ENCODE assay signal across 14 mouse cellular contexts in genomic region chr2:18033166-18034108, GRCm38 (mm10). TPM values are rescaled to one million over a fixed set of nuclear protein-coding genes. Genes with fewer than 3 reads are reported as not detected.
DNase-seq lines count a peak whose midpoint lies in the region; ATAC-seq and TF ChIP-seq lines count a peak whose summit lies in the region.
"Had no signal": no experiment of that assay in that cellular context is flagged by ENCODE, and none has a peak within 500 bp of the region (broad histone marks: within the 10 kb centered on the region; RNA-seq: fewer than 3 reads in every experiment).

No protein-coding gene starts in this region.

- peak overlapping the region; percentile 16; the same call in 1 of the 2 replicates for H3K27ac ChIP-seq in layer of hippocampus, adult 2 months
- H3K27ac ChIP-seq in hindbrain, embryonic 14.5 days: peak overlapping the region; percentile 49
- H3K27ac ChIP-seq in neural tube, embryonic 15.5 days (replicated peaks): peak overlapping the region; percentile 50; the same call in 1 of the 2 replicates

- no peaks in the 10 kb centered on the region for H3K27me3 ChIP-seq in hindbrain, embryonic 14.5 days (ENCODE audit: control insufficient read depth, insufficient read depth, low read length)
- H3K27me3 ChIP-seq in neural tube, embryonic 15.5 days (replicated peaks): no peaks in the 10 kb centered on the region

- no peaks in the 10 kb centered on the region for H3K9me3 ChIP-seq in hindbrain, embryonic 14.5 days (ENCODE audit: control insufficient read depth, low read length)
- H3K9me3 ChIP-seq in neural tube, embryonic 15.5 days (replicated peaks): no peaks in the 10 kb centered on the region

- DNase-seq in heart, adult 11 months: peak; percentile 62
- DNase-seq in heart, postnatal 36 days: no peak
- DNase-seq in layer of hippocampus, adult 2 months (ENCODE audit: low spot score in 2 of 2): no peak
- no peak for DNase-seq in layer of hippocampus, postnatal 25 days (ENCODE audit: extremely low spot score in 1 of 2, low spot score in 1 of 2)
- DNase-seq in hindbrain, embryonic 14.5 days (ENCODE audit: low spot score): peak; percentile 55
- DNase-seq in gastrocnemius, postnatal 4 days (ENCODE audit: low spot score in 2 of 2): no peak
- DNase-seq in lung, postnatal 36 days: no peak
- DNase-seq: cerebellum, adult 18-20 months; layer of hippocampus, adult 9-11 months; liver had no signal

- intact Hi-C loops in heart, postnatal 36 days (cut with DNase I): loop anchor here (10.0 kb wide), 1 partner anchor 579 kb away; no protein-coding TSS in a partner anchor

- peak overlapping the region; percentile 45 for H3K9ac ChIP-seq in hindbrain, embryonic 14.5 days
- H3K9ac ChIP-seq in neural tube, embryonic 15.5 days (replicated peaks): no peak overlapping the region

- H3K4me2 ChIP-seq in hindbrain, embryonic 14.5 days (replicated peaks): peak overlapping the region; percentile 90
- H3K4me2 ChIP-seq in neural tube, embryonic 15.5 days: no peak overlapping the region

- WGBS in hindbrain, embryonic 14.5 days: 27% methylated on average over 10 of the region's 10 CpGs
- 39% methylated on average over 10 of the region's 10 CpGs for WGBS in neural tube, embryonic 15.5 days

- peak; percentile 21; the same call in 1 of the 2 replicates for ATAC-seq in hindbrain, embryonic 14.5 days (ENCODE audit: low FRiP score)
- ATAC-seq in neural tube, embryonic 15.5 days (ENCODE audit: low FRiP score): no peak

- TF ChIP-seq CTCF in layer of hippocampus, adult 2 months (conservative IDR thresholded peaks at IDR 0.05): no peak

- H3K4me1 ChIP-seq in hindbrain, embryonic 14.5 days (replicated peaks; ENCODE audit: control insufficient read depth, insufficient read depth, low read length): peaks cover 40% of the 10 kb centered on the region
- H3K4me1 ChIP-seq in neural tube, embryonic 15.5 days: peaks cover 36% of the 10 kb centered on the region

- no peaks in the 10 kb centered on the region for H3K36me3 ChIP-seq in hindbrain, embryonic 14.5 days (replicated peaks; ENCODE audit: control insufficient read depth, insufficient read depth)
- H3K36me3 ChIP-seq in neural tube, embryonic 15.5 days: no peaks in the 10 kb centered on the region

- H3K4me3 ChIP-seq in layer of hippocampus, adult 2 months: no peak overlapping the region
- H3K4me3 ChIP-seq in hindbrain, embryonic 14.5 days (replicated peaks; ENCODE audit: low read length): no peak overlapping the region
- H3K4me3 ChIP-seq in neural tube, embryonic 15.5 days (replicated peaks): no peak overlapping the region

RNA-seq across cellular contexts. Expression of gene A930004D18Rik, which starts 4.1 kb away (rescaled TPM):
- total RNA-seq in heart, postnatal 36 days (2021): 1 to 10 TPM; 4.6 to 6.2 TPM
- total RNA-seq in layer of hippocampus, adult 2 months (2021): 1 to 10 TPM; 4.2 to 4.3 TPM
- total RNA-seq in layer of hippocampus, postnatal 25 days (2021): 1 to 10 TPM; 2.7 to 3.3 TPM
- 5.7 and 6.3 TPM in 2 replicates for polyA plus RNA-seq in hindbrain, embryonic 14.5 days (2014; fragmentation: Nextera tagmentation; extraction: Ambion mirVana)
- polyA plus RNA-seq in neural tube, embryonic 15.5 days (2015; fragmentation: Nextera tagmentation; extraction: Ambion mirVana): 8.6 and 13.1 TPM in 2 replicates
- 1 to 10 TPM; 5.3 to 6.5 TPM for total RNA-seq in gastrocnemius, postnatal 4 days (2021)
- total RNA-seq: hematopoietic stem cell, adult 5-6 weeks had no signal

RNA-seq across cellular contexts. Expression of gene Skida1, which starts 15.4 kb away (rescaled TPM):
- 1 to 10 TPM; 2.8 to 5.1 TPM for total RNA-seq in heart, postnatal 36 days (2021)
- total RNA-seq in layer of hippocampus, adult 2 months (2021): 10 to 100 TPM; 16.8 to 16.9 TPM
- total RNA-seq in layer of hippocampus, postnatal 25 days (2021): 10 to 100 TPM; 14.6 to 17.0 TPM
- polyA plus RNA-seq in hindbrain, embryonic 14.5 days (2014; fragmentation: Nextera tagmentation; extraction: Ambion mirVana): 4.9 and 5.4 TPM in 2 replicates
- 3.8 and 5.2 TPM in 2 replicates for polyA plus RNA-seq in neural tube, embryonic 15.5 days (2015; fragmentation: Nextera tagmentation; extraction: Ambion mirVana)
- total RNA-seq in gastrocnemius, postnatal 4 days (2021): 1 to 10 TPM; 4.6 to 4.9 TPM
- total RNA-seq: hematopoietic stem cell, adult 5-6 weeks had no signal

RNA-seq across cellular contexts. Expression of gene Mllt10, which starts 21.6 kb away (rescaled TPM):
- total RNA-seq in heart, postnatal 36 days (2021): 10 to 100 TPM; 32.6 to 34.2 TPM
- total RNA-seq in layer of hippocampus, adult 2 months (2021): 10 to 100 TPM; 63.6 to 67.6 TPM
- total RNA-seq in layer of hippocampus, postnatal 25 days (2021): 10 to 100 TPM; 53.0 to 58.9 TPM
- polyA plus RNA-seq in hindbrain, embryonic 14.5 days (2014; fragmentation: Nextera tagmentation; extraction: Ambion mirVana): 26.8 and 33.1 TPM in 2 replicates
- polyA plus RNA-seq in neural tube, embryonic 15.5 days (2015; fragmentation: Nextera tagmentation; extraction: Ambion mirVana): 46.2 and 57.7 TPM in 2 replicates
- 10 to 100 TPM; 34.5 to 42.5 TPM for total RNA-seq in gastrocnemius, postnatal 4 days (2021)

RNA-seq across cellular contexts. Expression of gene H2al2a, which starts 36.7 kb away (rescaled TPM):
- not detected for total RNA-seq in heart, postnatal 36 days (2021)
- not detected for total RNA-seq in layer of hippocampus, adult 2 months (2021)
- not detected for total RNA-seq in layer of hippocampus, postnatal 25 days (2021)
- not detected in 2 replicates for polyA plus RNA-seq in hindbrain, embryonic 14.5 days (2014; fragmentation: Nextera tagmentation; extraction: Ambion mirVana)
- not detected in 2 replicates for polyA plus RNA-seq in neural tube, embryonic 15.5 days (2015; fragmentation: Nextera tagmentation; extraction: Ambion mirVana)
- not detected for total RNA-seq in gastrocnemius, postnatal 4 days (2021)
- total RNA-seq: adrenal gland, adult 18-20 months; hematopoietic stem cell, adult 5-6 weeks; MEL had no signal

Comparison
In these comparisons a context has a peak if more than half of its experiments do, and no peak if none do; other contexts are left out.
1. DNase-seq: peak in heart, adult 11 months (single experiment) and hindbrain, embryonic 14.5 days (single experiment); none in heart, postnatal 36 days (0 of 2), layer of hippocampus, adult 2 months (0 of 2), layer of hippocampus, postnatal 25 days (0 of 2), gastrocnemius, postnatal 4 days (0 of 2) and lung, postnatal 36 days (single experiment).
2. Peak in every context shown above with its lines, with median percentiles within 50 percentile points of each other: H3K27ac ChIP-seq.